Mouse (Mus musculus) megakaryocyte, adult 5-6 weeks (primary cell): ENCODE data around the gene Traf3ip2. TPM values are rescaled to one million over a fixed set of nuclear protein-coding genes. Genes with fewer than 3 reads are reported as not detected.
A peak's percentile ranks its signal among the peaks of the same experiment; 100 is the strongest.

ENCODE experiments used
- ATAC-seq: 2 replicates; pipeline ENCODE4 v1.8.0; 2016; ENCODE audit warnings: mild to moderate bottlenecking, inconsistent platforms; ENCODE audit not compliant: poor library complexity, severe bottlenecking
- total RNA-seq, 2 experiments: library from RNA; stranded (forward) in 1 of 2; stranded (reverse) in 1 of 2; fragments of 153-499, 151-499 nt in 1 of 2; fragments of 221-1000, 200-1000 nt in 1 of 2; gene quantifications; 2 replicates each; pipeline versions ENCODE4 v1.2.3 to v1.2.4; 2015 to 2017

Gene Traf3ip2
- total RNA-seq, 2 experiments from 2014 or later = 2.9 to 8.8 TPM

GRCm38 (mm10) chr10:39599601-39600000 is 13.1 kb upstream of the Traf3ip2 start:
- no peak for ATAC-seq

GRCm38 (mm10) chr10:39600115-39600514 is 12.6 kb upstream of the Traf3ip2 start:
- ATAC-seq = peak; percentile 45; the same call in 1 of the 2 replicates

- ATAC-seq = peak; percentile 69
These were observed 11.7 kb upstream of the Traf3ip2 start for GRCm38 (mm10) chr10:39601068-39601467.

GRCm38 (mm10) chr10:39606434-39606833 is 6.3 kb upstream of the Traf3ip2 start:
- no peak for ATAC-seq

- ATAC-seq = no peak
These were observed 1.5 kb upstream of the Traf3ip2 start for GRCm38 (mm10) chr10:39611234-39611633.

- no peak for ATAC-seq
These were observed 603 bp upstream of the Traf3ip2 start for GRCm38 (mm10) chr10:39612131-39612530.

- peak; percentile 91 for ATAC-seq
These were observed 476 bp downstream of the Traf3ip2 start for GRCm38 (mm10) chr10:39612989-39613831.

GRCm38 (mm10) chr10:39613973-39614372 is 1.2 kb downstream of the Traf3ip2 start:
- no peak for ATAC-seq

- no peak for ATAC-seq
These were observed 1.9 kb downstream of the Traf3ip2 start for GRCm38 (mm10) chr10:39614676-39615075.

- no peak for ATAC-seq
These were observed 2.9 kb downstream of the Traf3ip2 start for GRCm38 (mm10) chr10:39615531-39616229.

GRCm38 (mm10) chr10:39616230-39616590 is 3.5 kb downstream of the Traf3ip2 start:
- no peak for ATAC-seq

- ATAC-seq = no peak
These were observed 3.9 kb downstream of the Traf3ip2 start for GRCm38 (mm10) chr10:39616626-39617025.

- no peak for ATAC-seq
These were observed 5.7 kb downstream of the Traf3ip2 start for GRCm38 (mm10) chr10:39618431-39618830.

GRCm38 (mm10) chr10:39620626-39621025 is 7.9 kb downstream of the Traf3ip2 start:
- no peak for ATAC-seq

- no peak for ATAC-seq
These were observed 11.1 kb downstream of the Traf3ip2 start for GRCm38 (mm10) chr10:39623806-39624205.

GRCm38 (mm10) chr10:39624837-39625625 is 12.3 kb downstream of the Traf3ip2 start:
- peak; percentile 17; the same call in 1 of the 2 replicates for ATAC-seq

GRCm38 (mm10) chr10:39625626-39626260 is 13.0 kb downstream of the Traf3ip2 start:
- peak; percentile 58 for ATAC-seq

GRCm38 (mm10) chr10:39626376-39626775 is 13.6 kb downstream of the Traf3ip2 start:
- no peak for ATAC-seq

- no peak for ATAC-seq
These were observed 16.2 kb downstream of the Traf3ip2 start for GRCm38 (mm10) chr10:39628799-39629517.
